Mouse (Mus musculus): ENCODE measurements at regions not wholly inside any gene's neighbourhood (a gene's known extent, or its start where the extent isn't known, plus 50 kb on each side); places are given as distances from the start of the nearest gene placed in this dataset.

- no peak for ATAC-seq (ENCODE audit: low read depth)
- no peak overlapping the region for H3K4me3 ChIP-seq (ENCODE audit: low read depth, low read length)
- H3K27ac ChIP-seq (ENCODE audit: low read depth, low read length): no peak overlapping the region
- H3K36me3 ChIP-seq (ENCODE audit: control insufficient read depth, insufficient read depth, low read length): no peaks in the 10 kb centered on the region
- 78% methylated on average over 4 of the region's 4 CpGs for WGBS
- H3K9ac ChIP-seq (replicated peaks; ENCODE audit: low read depth, low read length): no peak overlapping the region
- H3K4me2 ChIP-seq (ENCODE audit: low read depth, low read length): no peak overlapping the region
- H3K4me1 ChIP-seq (ENCODE audit: control insufficient read depth, insufficient read depth, low read length): no peaks in the 10 kb centered on the region
- H3K9me3 ChIP-seq (ENCODE audit: control insufficient read depth, low read length): no peaks in the 10 kb centered on the region
- H3K27me3 ChIP-seq (ENCODE audit: control insufficient read depth, insufficient read depth, low read length): no peaks in the 10 kb centered on the region
These were observed 54.6 kb upstream of the Abcd3 start for GRCm38 (mm10) chr3:121869694-121870093.

GRCm38 (mm10) chr3:121867301-121867700 is 52.2 kb upstream of the Abcd3 start:
- no peak for ATAC-seq (ENCODE audit: low read depth)
- Histone ChIP-seq H3K27ac (ENCODE audit: low read depth, low read length) (no peak overlapping the region), H3K9ac (replicated peaks; ENCODE audit: low read depth, low read length) (no peak overlapping the region), H3K4me3 (ENCODE audit: low read depth, low read length) (no peak overlapping the region), H3K4me2 (ENCODE audit: low read depth, low read length) (no peak overlapping the region), H3K4me1 (ENCODE audit: control insufficient read depth, insufficient read depth, low read length) (no peaks in the 10 kb centered on the region), H3K36me3 (ENCODE audit: control insufficient read depth, insufficient read depth, low read length) (no peaks in the 10 kb centered on the region), H3K9me3 (ENCODE audit: control insufficient read depth, low read length) (no peaks in the 10 kb centered on the region), H3K27me3 (ENCODE audit: control insufficient read depth, insufficient read depth, low read length) (no peaks in the 10 kb centered on the region)
- WGBS: 77% methylated on average over 5 of the region's 5 CpGs

- H3K4me1 ChIP-seq (ENCODE audit: control insufficient read depth, insufficient read depth, low read length): no peaks in the 10 kb centered on the region
- no peaks in the 10 kb centered on the region for H3K27me3 ChIP-seq (ENCODE audit: control insufficient read depth, insufficient read depth, low read length)
- H3K27ac ChIP-seq (ENCODE audit: low read depth, low read length): no peak overlapping the region
- H3K36me3 ChIP-seq (ENCODE audit: control insufficient read depth, insufficient read depth, low read length): no peaks in the 10 kb centered on the region
- no peak overlapping the region for H3K4me3 ChIP-seq (ENCODE audit: low read depth, low read length)
- WGBS: 57% methylated on average over 8 of the region's 8 CpGs
- no peak overlapping the region for H3K9ac ChIP-seq (replicated peaks; ENCODE audit: low read depth, low read length)
- no peak for ATAC-seq (ENCODE audit: low read depth)
- no peak overlapping the region for H3K4me2 ChIP-seq (ENCODE audit: low read depth, low read length)
- H3K9me3 ChIP-seq (ENCODE audit: control insufficient read depth, low read length): no peaks in the 10 kb centered on the region
These were observed 49.8 kb upstream of the Abcd3 start for GRCm38 (mm10) chr3:121864734-121865445.

All from neural tube, embryonic 14.5 days (tissue).